Mouse (Mus musculus) stomach, embryonic 14.5 days (tissue): ENCODE measurements around the gene Adam1b. TPM values are rescaled to one million over a fixed set of nuclear protein-coding genes. Genes with fewer than 3 reads are reported as not detected.

Source experiments
- ATAC-seq: fragments of 200-750 bp; cut with Nextera tagmentation; 2 replicates; pipeline ENCODE4 v1.8.0; 2017; ENCODE audit warnings: low read depth, moderate TSS enrichment; ENCODE audit not compliant: insufficient number of reproducible peaks, insufficient read depth, low FRiP score
- H3K27ac ChIP-seq: fragments of 300-500 bp; sonication (generic); 2 replicates; pipeline ENCODE4 v1.5.1; 2014; ENCODE audit warnings: mild to moderate bottlenecking, low read length, moderate library complexity, mixed read lengths
- H3K27me3 ChIP-seq: fragments of 300-500 bp; sonication (generic); 2 replicates; pipeline ENCODE4 v1.6.1; 2014; ENCODE audit warnings: low read length, control low read depth, mixed read lengths; ENCODE audit not compliant: control insufficient read depth, insufficient read depth
- H3K36me3 ChIP-seq: fragments of 300-500 bp; sonication (generic); 2 replicates; pipeline ENCODE4 v1.6.1; 2014; ENCODE audit warnings: mild to moderate bottlenecking, control low read depth, low read length, moderate library complexity, mixed read lengths; ENCODE audit not compliant: control insufficient read depth, insufficient read depth
- H3K4me1 ChIP-seq: fragments of 300-500 bp; sonication (generic); 2 replicates; pipeline ENCODE4 v1.6.1; 2014; ENCODE audit warnings: low read length, control low read depth, mixed read lengths; ENCODE audit not compliant: control insufficient read depth, insufficient read depth
- H3K4me2 ChIP-seq: fragments of 300-500 bp; sonication (generic); replicated peaks from 2 replicates; pipeline ENCODE4 v1.6.1; 2014; ENCODE audit warnings: low read depth, low read length, control low read depth
- H3K4me3 ChIP-seq: fragments of 300-500 bp; sonication (generic); 2 replicates; pipeline ENCODE4 v1.5.1; 2014; ENCODE audit warnings: low read depth, low read length, control low read depth
- H3K9ac ChIP-seq: fragments of 300-500 bp; sonication (generic); replicated peaks from 2 replicates; pipeline ENCODE4 v1.6.1; 2014; ENCODE audit warnings: low read depth, mild to moderate bottlenecking, control low read depth, low read length, moderate library complexity, mixed read lengths
- H3K9me3 ChIP-seq: fragments of 300-500 bp; sonication (generic); 2 replicates; pipeline ENCODE4 v1.6.1; 2016; ENCODE audit warnings: low read depth, low read length, control low read depth; ENCODE audit not compliant: control insufficient read depth
- WGBS: fragments of 180-500 bp; shearing (Covaris S2); extraction: QIAGEN DNeasy Blood & Tissue Kit; methylation state at CpG from one replicate; pipeline ENCODE4 v1.1.7; 2014; 5-methylcytosine and 5-hydroxymethylcytosine counted together
- polyA plus RNA-seq: library from polyadenylated mRNA; unstranded; fragments of >200 nt; fragmentation: Nextera tagmentation; extraction: Ambion mirVana; gene quantifications from 2 replicates; pipeline ENCODE4 v1.2.1, GENCODE M21; 2014

Adam1b gene
- polyA plus RNA-seq, 1 experiment from 2014 or later, result 0.12 TPM

DNA sequence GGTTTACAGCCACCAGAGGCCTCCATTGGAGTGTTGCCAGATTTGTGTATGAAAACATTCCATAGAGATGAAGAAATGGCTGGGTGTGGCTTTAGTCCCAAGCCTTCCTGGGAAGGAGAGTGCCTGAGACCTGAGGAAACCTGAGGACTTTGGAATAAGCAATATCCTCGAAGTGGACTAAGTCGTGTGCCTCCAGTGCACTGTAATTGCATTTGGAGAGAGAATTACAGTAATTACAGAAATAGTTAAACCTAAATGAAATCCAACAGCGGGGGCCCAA, 48.8 kb downstream of the Adam1b start:
- H3K27me3 ChIP-seq, result no peaks in the 10 kb centered on the region
- peaks cover 25% of the 10 kb centered on the region for H3K4me1 ChIP-seq
- no peak overlapping the region for H3K4me2 ChIP-seq
- no peak overlapping the region; the same call in 1 of the 2 replicates for H3K27ac ChIP-seq
- WGBS, result 64% methylated on average over 3 of the region's 3 CpGs
- ATAC-seq, result no peak
- no peak overlapping the region for H3K9ac ChIP-seq
- no peak overlapping the region for H3K4me3 ChIP-seq
- no peaks in the 10 kb centered on the region for H3K9me3 ChIP-seq
- peaks cover under 1% of the 10 kb centered on the region; the same call in 1 of the 2 replicates for H3K36me3 ChIP-seq

DNA sequence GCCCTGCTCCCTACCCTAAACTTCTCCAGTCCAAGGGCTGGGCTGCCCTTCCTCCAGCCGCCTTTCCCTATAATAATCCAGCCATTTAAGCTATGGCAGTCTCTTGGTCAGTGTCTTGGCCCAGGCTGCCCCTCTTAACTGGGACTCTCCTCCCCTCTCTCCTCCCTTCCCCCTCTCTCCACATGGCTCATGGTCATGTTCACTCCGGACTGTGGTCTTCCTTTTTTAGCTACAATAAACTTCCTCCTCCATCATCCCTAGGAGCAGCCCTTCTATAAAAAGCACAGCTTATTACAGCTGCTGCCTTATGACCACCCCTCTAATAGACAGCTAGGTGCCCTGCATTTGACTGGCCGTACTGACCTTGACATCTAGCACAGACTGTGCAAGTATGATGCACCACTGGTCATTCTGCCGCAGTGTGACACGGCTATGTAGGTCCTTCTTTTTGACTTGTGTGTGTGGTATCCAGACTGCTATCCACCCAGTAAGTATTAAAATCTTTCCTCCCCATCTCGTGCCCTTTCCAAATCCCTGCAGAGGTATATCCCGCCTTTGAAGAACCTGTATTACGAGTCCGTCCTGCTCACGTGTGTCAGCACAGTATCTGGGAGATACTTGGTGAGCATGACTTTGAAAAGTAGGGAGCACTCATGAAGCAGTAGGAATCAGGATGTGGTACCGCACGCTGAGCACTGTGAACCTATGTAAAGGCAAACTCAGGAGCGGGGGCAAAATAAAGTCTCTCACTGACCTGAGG, 49.3 kb downstream of the Adam1b start:
- H3K4me2 ChIP-seq, result no peak overlapping the region
- WGBS, result 74% methylated on average over 13 of the region's 13 CpGs
- no peaks in the 10 kb centered on the region for H3K27me3 ChIP-seq
- no peak for ATAC-seq
- no peak overlapping the region for H3K4me3 ChIP-seq
- no peak overlapping the region; the same call in 1 of the 2 replicates for H3K27ac ChIP-seq
- no peaks in the 10 kb centered on the region for H3K9me3 ChIP-seq
- H3K4me1 ChIP-seq, result peaks cover 25% of the 10 kb centered on the region
- H3K36me3 ChIP-seq, result peaks cover 6% of the 10 kb centered on the region
- no peak overlapping the region for H3K9ac ChIP-seq

- H3K27me3 ChIP-seq, result no peaks in the 10 kb centered on the region
- H3K36me3 ChIP-seq, result peaks cover 11% of the 10 kb centered on the region
- H3K9ac ChIP-seq, result peak overlapping the region; percentile 97
- H3K4me1 ChIP-seq, result peaks cover 25% of the 10 kb centered on the region
- peak overlapping the region; percentile 89 for H3K4me3 ChIP-seq
- ATAC-seq, result no peak
- peak overlapping the region; percentile 94 for H3K27ac ChIP-seq
- WGBS, result 8% methylated on average over 9 of the region's 9 CpGs
- H3K9me3 ChIP-seq, result no peaks in the 10 kb centered on the region
- H3K4me2 ChIP-seq, result peak overlapping the region; percentile 60
These were observed 50.3 kb downstream of the Adam1b start for GRCm38 (mm10) chr5:121452906-121453305.

DNA sequence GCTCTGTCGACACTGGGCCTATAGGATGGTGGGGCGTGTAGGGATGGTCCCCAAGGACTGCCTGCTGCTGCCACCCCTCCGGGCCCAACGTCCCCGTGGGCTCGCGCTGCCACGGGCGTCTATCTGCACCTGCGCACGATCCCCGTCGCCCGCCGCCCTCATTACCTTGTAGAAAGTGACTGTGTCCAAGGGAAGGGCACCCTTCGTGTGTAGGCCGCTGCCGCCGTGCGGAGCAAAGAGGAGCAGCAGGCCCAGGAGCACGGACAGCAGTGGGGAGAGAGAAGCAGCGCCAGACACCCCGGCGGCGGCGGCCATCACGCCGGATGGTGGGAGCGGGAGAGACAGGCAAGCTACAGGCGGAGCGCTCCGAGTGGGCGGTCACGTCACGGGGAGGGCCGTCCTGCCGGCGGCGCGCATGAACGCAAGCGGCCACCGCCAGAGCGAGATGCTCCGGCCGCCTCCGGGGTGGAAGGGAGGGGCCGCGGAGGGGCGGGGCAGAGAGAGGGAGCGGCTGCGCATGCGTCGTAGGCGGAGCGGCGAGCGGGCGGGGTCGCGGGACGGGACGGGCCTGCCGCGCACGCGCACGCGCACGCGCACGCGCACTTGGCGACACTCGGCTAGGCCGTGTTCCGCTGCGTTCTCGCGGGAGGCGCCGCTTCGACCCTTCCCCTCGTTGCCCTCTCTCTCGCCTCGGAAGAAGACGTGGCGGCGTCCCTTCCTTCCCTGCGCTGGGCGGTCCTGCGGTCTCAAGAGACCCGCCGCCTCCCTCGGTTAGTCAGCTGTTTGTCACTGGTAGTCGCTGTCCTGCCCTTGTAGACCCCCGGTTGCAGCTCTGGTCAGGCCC, 51.0 kb downstream of the Adam1b start, which contains the start of gene Erp29:
Gene Erp29 (minus strand): TSS at position 481 of the 844 bp plus-strand sequence.
- peak within 1 kb of the TSS; percentile 80 for H3K4me2 ChIP-seq
- H3K36me3 ChIP-seq, result peaks cover 17% of the 10 kb centered on the region
- peaks cover 25% of the 10 kb centered on the region for H3K4me1 ChIP-seq
- under 1% methylated on average over 92 of the region's 97 CpGs for WGBS
- peak within 1 kb of the TSS; percentile 97 for H3K9ac ChIP-seq
- ATAC-seq, result peak; percentile 94
- H3K4me3 ChIP-seq, result peak within 1 kb of the TSS; percentile 89
- no peaks in the 10 kb centered on the region for H3K27me3 ChIP-seq
- H3K9me3 ChIP-seq, result no peaks in the 10 kb centered on the region
- H3K27ac ChIP-seq, result peak within 1 kb of the TSS; percentile 94

DNA sequence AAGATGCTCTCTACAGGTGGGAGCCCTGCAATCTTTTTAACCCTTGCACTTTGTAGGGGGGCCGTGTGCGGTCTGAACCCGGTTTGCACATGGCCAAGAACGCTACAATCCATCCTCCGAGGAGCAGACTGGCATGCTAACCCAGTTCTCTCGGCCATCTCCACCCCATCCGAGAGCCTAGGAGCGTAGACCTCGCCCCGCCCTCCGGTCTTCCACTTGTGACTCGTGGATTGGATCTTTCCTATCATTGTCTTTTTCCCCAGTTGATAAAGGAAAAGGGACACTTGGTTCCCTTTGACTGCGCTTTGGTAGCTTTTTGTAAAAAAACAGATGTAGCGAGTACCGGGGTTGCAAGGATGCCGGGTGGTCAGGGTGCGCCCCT, 51.6 kb downstream of the Adam1b start, which contains the start of gene Tmem116:
Gene Tmem116 (plus strand): TSS at position 250 of the 382 bp plus-strand sequence.
- Histone ChIP-seq H3K4me3 (peak within 1 kb of the TSS; percentile 89), H3K4me1 (peaks cover 25% of the 10 kb centered on the region), H3K4me2 (peak within 1 kb of the TSS; percentile 80), H3K9ac (peak within 1 kb of the TSS; percentile 97), H3K27me3 (no peaks in the 10 kb centered on the region), H3K27ac (peak within 1 kb of the TSS; percentile 94), H3K9me3 (no peaks in the 10 kb centered on the region), H3K36me3 (peaks cover 23% of the 10 kb centered on the region)
- no peak for ATAC-seq
- under 1% methylated on average over 17 of the region's 17 CpGs for WGBS

DNA sequence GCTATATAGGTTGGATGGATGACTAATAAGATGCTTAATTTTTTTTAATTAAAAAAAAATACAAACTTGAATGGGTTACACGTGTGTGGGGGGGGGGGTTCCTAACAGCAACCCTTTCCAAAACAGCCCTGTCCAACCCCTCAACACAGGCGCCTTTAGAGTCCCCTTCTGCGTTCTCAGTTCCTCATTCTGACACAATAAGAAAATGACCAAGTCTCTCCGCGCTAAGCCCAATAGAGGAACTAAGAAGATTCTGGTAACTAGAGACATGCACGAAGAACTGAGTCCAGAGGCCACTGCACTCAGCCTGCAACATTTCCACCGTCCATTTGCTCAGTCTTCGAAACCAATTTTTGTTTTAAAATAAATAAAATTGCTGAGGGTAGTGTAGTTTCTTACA, 52.0 kb downstream of the Adam1b start:
- peak overlapping the region; percentile 68 for H3K9ac ChIP-seq
- H3K9me3 ChIP-seq, result no peaks in the 10 kb centered on the region
- H3K36me3 ChIP-seq, result peaks cover 27% of the 10 kb centered on the region
- ATAC-seq, result no peak
- 28% methylated on average over 8 of the region's 8 CpGs for WGBS
- peaks cover 25% of the 10 kb centered on the region for H3K4me1 ChIP-seq
- H3K4me3 ChIP-seq, result peak overlapping the region; percentile 89
- no peaks in the 10 kb centered on the region for H3K27me3 ChIP-seq
- H3K27ac ChIP-seq, result no peak overlapping the region
- peak overlapping the region; percentile 80 for H3K4me2 ChIP-seq

GRCm38 (mm10) chr5:121450476-121450875, 52.8 kb downstream of the Adam1b start:
- no peak overlapping the region for H3K4me2 ChIP-seq
- WGBS, result 75% methylated on average over 9 of the region's 9 CpGs
- no peak overlapping the region for H3K27ac ChIP-seq
- peaks cover 25% of the 10 kb centered on the region for H3K4me1 ChIP-seq
- ATAC-seq, result no peak
- H3K27me3 ChIP-seq, result no peaks in the 10 kb centered on the region
- no peak overlapping the region for H3K9ac ChIP-seq
- no peaks in the 10 kb centered on the region for H3K9me3 ChIP-seq
- H3K4me3 ChIP-seq, result no peak overlapping the region
- peaks cover 34% of the 10 kb centered on the region for H3K36me3 ChIP-seq
